Mouse (Mus musculus) kidney, adult 2 months (tissue): ENCODE measurements around the gene Rps12. TPM values are rescaled to one million over a fixed set of nuclear protein-coding genes. Genes with fewer than 3 reads are reported as not detected.

Experiments used
- DNase-seq: peaks from one replicate; pipeline ENCODE4 v3.0.0; 2021
- H3K27ac ChIP-seq: fragments of 200-500 bp; 2 replicates; pipeline ENCODE4 v1.5.1; 2012; ENCODE audit warnings: low read depth, low read length, control low read depth, inconsistent platforms; ENCODE audit not compliant: insufficient read depth
- H3K27me3 ChIP-seq: fragments of 200-500 bp; replicated peaks from 2 replicates; pipeline ENCODE4 v1.6.1; 2012; ENCODE audit warnings: mild to moderate bottlenecking, moderate library complexity, low read length, inconsistent platforms; ENCODE audit not compliant: control insufficient read depth, insufficient read depth
- H3K36me3 ChIP-seq: fragments of 200-500 bp; 2 replicates; pipeline ENCODE4 v1.6.1; 2012; ENCODE audit warnings: mild to moderate bottlenecking, moderate library complexity, low read length, inconsistent platforms; ENCODE audit not compliant: control insufficient read depth, insufficient read depth
- H3K4me1 ChIP-seq: fragments of 200-500 bp; 2 replicates; pipeline ENCODE4 v1.6.1; 2011; ENCODE audit warnings: low read length; ENCODE audit not compliant: control insufficient read depth, insufficient read depth
- H3K4me3 ChIP-seq: fragments of 200-500 bp; 2 replicates; pipeline ENCODE4 v1.5.1; 2011; ENCODE audit warnings: mild to moderate bottlenecking, low read depth, low read length, control low read depth; ENCODE audit not compliant: insufficient read depth
- CTCF ChIP-seq: fragments of 200-500 bp; conservative IDR thresholded peaks from 2 replicates; pipeline ENCODE4 v1.5.1; 2011; ENCODE audit warnings: low read depth, mild to moderate bottlenecking, control low read depth, low read length, moderate library complexity, mixed read lengths; ENCODE audit not compliant: insufficient read depth, insufficient read length
- POLR2A ChIP-seq: fragments of 200-500 bp; IDR thresholded peaks from one replicate; pipeline ENCODE4 v1.6.1; 2011; ENCODE audit warnings: low read depth, low read length, control low read depth
- WGBS: fragments of 180-500 bp; shearing (Covaris S2); methylation state at CpG from one replicate; pipeline ENCODE4 v1.1.7; 2018; 5-methylcytosine and 5-hydroxymethylcytosine counted together
- polyA plus RNA-seq: library from polyadenylated mRNA; depleted of rRNA; stranded (reverse); fragments of >200 nt; gene quantifications from 2 replicates; pipeline ENCODE4 v1.2.3, GENCODE M21; 2012; rRNA removed

Rps12 gene
- polyA plus RNA-seq: 901 and 1,136 TPM in 2 replicates

DNA sequence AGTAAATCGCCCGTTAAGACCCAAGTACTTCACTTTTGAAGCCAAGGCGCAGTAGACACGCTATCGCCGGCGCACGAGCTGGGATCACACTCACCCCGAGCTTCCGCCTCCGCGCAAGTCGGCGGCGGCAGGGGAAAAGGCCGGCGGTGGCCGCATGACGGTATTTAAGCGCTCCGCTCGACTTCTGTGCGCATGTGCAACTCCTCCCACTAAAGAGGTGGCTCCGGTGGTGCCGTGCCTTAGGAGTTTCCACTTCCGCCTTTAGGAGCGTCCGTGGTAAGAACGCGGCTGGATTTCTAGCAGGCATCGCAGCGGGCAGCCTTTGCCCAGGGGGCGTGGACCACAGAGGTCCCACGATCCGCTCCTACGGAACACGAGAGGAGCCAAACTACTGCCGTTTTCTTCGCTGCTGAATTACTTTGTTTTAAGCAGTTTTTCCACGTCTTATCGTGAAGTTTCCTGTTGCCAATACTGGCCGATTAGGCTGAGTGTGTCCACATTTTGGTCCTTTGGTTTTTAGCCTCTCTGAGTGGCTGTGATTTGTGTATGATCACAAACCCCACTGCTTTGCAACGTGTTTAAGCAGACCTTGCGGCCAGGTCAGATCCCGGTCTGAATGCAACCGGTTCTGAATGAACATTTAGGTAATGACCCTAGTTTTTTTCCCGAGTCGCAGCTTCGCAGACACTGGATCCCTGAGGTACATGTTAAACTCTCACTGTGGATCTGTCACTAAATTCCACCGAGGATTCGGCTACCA lies at the start of gene Rps12:
TSS of gene Rps12 (minus strand) at position 214 of the 760 bp plus-strand sequence.
- peak within 1 kb of the TSS; percentile 89 for H3K4me3 ChIP-seq
- WGBS: under 1% methylated on average over 51 of the region's 51 CpGs
- H3K4me1 ChIP-seq: peaks cover 7% of the 10 kb centered on the region; the same call in 1 of the 2 replicates
- DNase-seq: peak; percentile 99
- H3K36me3 ChIP-seq: peaks cover 12% of the 10 kb centered on the region
- H3K27ac ChIP-seq: peak within 1 kb of the TSS; percentile 96
- no peaks in the 10 kb centered on the region for H3K27me3 ChIP-seq
- TF ChIP-seq POLR2A (peak; percentile 83), CTCF (no peak)

- peak overlapping the region; percentile 51; the same call in 1 of the 2 replicates for H3K27ac ChIP-seq
- H3K27me3 ChIP-seq: no peaks in the 10 kb centered on the region
- DNase-seq: peak; percentile 72
- TF ChIP-seq CTCF: no peak
- no peak for TF ChIP-seq POLR2A
- 38% methylated on average over 9 of the region's 9 CpGs for WGBS
- H3K36me3 ChIP-seq: no peaks in the 10 kb centered on the region
- peaks cover 8% of the 10 kb centered on the region; the same call in 1 of the 2 replicates for H3K4me1 ChIP-seq
- no peak overlapping the region for H3K4me3 ChIP-seq
Measured at GRCm38 (mm10) chr10:23836003-23836964, 49.2 kb upstream of the Rps12 start.

GRCm38 (mm10) chr10:23826516-23826915 lies 39.4 kb upstream of the Rps12 start:
- Histone ChIP-seq H3K27me3 (no peaks in the 10 kb centered on the region), H3K27ac (no peak overlapping the region), H3K36me3 (peaks cover 18% of the 10 kb centered on the region), H3K4me3 (no peak overlapping the region), H3K4me1 (no peaks in the 10 kb centered on the region)
- DNase-seq: peak; percentile 23
- 44% methylated on average over 7 of the region's 7 CpGs for WGBS
- TF ChIP-seq POLR2A: no peak
- no peak for TF ChIP-seq CTCF

GRCm38 (mm10) chr10:23816241-23816640 lies 29.2 kb upstream of the Rps12 start:
- Histone ChIP-seq H3K4me1 (no peaks in the 10 kb centered on the region), H3K36me3 (peaks cover 1% of the 10 kb centered on the region; the same call in 1 of the 2 replicates), H3K27me3 (no peaks in the 10 kb centered on the region), H3K27ac (no peak overlapping the region), H3K4me3 (no peak overlapping the region)
- 87% methylated on average over 7 of the region's 7 CpGs for WGBS
- DNase-seq: no peak
- TF ChIP-seq CTCF: no peak

GRCm38 (mm10) chr10:23815168-23815567 lies 28.1 kb upstream of the Rps12 start:
- Histone ChIP-seq H3K4me1 (no peaks in the 10 kb centered on the region), H3K27ac (no peak overlapping the region), H3K27me3 (no peaks in the 10 kb centered on the region), H3K36me3 (peaks cover 1% of the 10 kb centered on the region; the same call in 1 of the 2 replicates), H3K4me3 (no peak overlapping the region)
- 38% methylated on average over 1 of the region's 1 CpGs for WGBS
- peak; percentile 72 for DNase-seq
- peak; percentile 18; the same call in 1 of the 2 replicates for TF ChIP-seq CTCF
- TF ChIP-seq POLR2A: no peak

GRCm38 (mm10) chr10:23812852-23813766 lies 26.0 kb upstream of the Rps12 start:
- no peaks in the 10 kb centered on the region for H3K4me1 ChIP-seq
- TF ChIP-seq POLR2A (no peak), CTCF (no peak)
- H3K27ac ChIP-seq: no peak overlapping the region
- no peak for DNase-seq
- H3K27me3 ChIP-seq: no peaks in the 10 kb centered on the region
- no peak overlapping the region for H3K4me3 ChIP-seq
- peaks cover 1% of the 10 kb centered on the region; the same call in 1 of the 2 replicates for H3K36me3 ChIP-seq
- WGBS: 78% methylated on average over 11 of the region's 11 CpGs
